Mouse (Mus musculus) liver, embryonic 11.5 days (tissue): ENCODE data around the gene Gm42674. TPM values are rescaled to one million over a fixed set of nuclear protein-coding genes. Genes with fewer than 3 reads are reported as not detected.

ENCODE experiments used
- ATAC-seq: fragments of 200-750 bp; cut with Nextera tagmentation; replicated peaks from 2 replicates; pipeline ENCODE4 v1.8.0; 2017; ENCODE audit warnings: moderate number of reproducible peaks, mild to moderate bottlenecking, moderate TSS enrichment, moderate library complexity; ENCODE audit not compliant: low FRiP score
- DNase-seq: peaks from one replicate; pipeline ENCODE4 v3.0.0-alpha.2; 2017; ENCODE audit warnings: low spot score
- H3K27ac ChIP-seq: fragments of 300-500 bp; sonication (generic); 2 replicates; pipeline ENCODE4 v1.5.1; 2014; ENCODE audit warnings: mild to moderate bottlenecking, low read depth, low read length, control low read depth
- H3K27me3 ChIP-seq: fragments of 300-500 bp; sonication (generic); replicated peaks from 2 replicates; pipeline ENCODE4 v1.6.1; 2014; ENCODE audit warnings: low read length, mixed read lengths; ENCODE audit not compliant: control insufficient read depth, insufficient read depth
- H3K36me3 ChIP-seq: fragments of 300-500 bp; sonication (generic); 2 replicates; pipeline ENCODE4 v1.6.1; 2014; ENCODE audit warnings: mild to moderate bottlenecking, low read length, moderate library complexity, mixed read lengths; ENCODE audit not compliant: control insufficient read depth, insufficient read depth
- H3K4me1 ChIP-seq: fragments of 300-500 bp; sonication (generic); replicated peaks from 2 replicates; pipeline ENCODE4 v1.6.1; 2014; ENCODE audit warnings: low read length, mixed read lengths; ENCODE audit not compliant: control insufficient read depth, insufficient read depth
- H3K4me2 ChIP-seq: fragments of 300-500 bp; sonication (generic); 2 replicates; pipeline ENCODE4 v1.6.1; 2014; ENCODE audit warnings: mild to moderate bottlenecking, control low read depth, moderate library complexity
- H3K4me3 ChIP-seq: fragments of 300-500 bp; sonication (generic); 2 replicates; pipeline ENCODE4 v1.5.1; 2014; ENCODE audit warnings: low read depth, low read length, control low read depth
- H3K9ac ChIP-seq: fragments of 300-500 bp; sonication (generic); 2 replicates; pipeline ENCODE4 v1.6.1; 2014; ENCODE audit warnings: low read depth, low read length, control low read depth
- H3K9me3 ChIP-seq: fragments of 300-500 bp; sonication (generic); 2 replicates; pipeline ENCODE4 v1.6.1; 2016; ENCODE audit warnings: low read length, inconsistent platforms, mixed read lengths; ENCODE audit not compliant: control insufficient read depth
- WGBS: fragments of 180-500 bp; shearing (Covaris S2); extraction: QIAGEN DNeasy Blood & Tissue Kit; methylation state at CpG from one replicate; pipeline ENCODE4 v1.1.7; 2014; 5-methylcytosine and 5-hydroxymethylcytosine counted together
- polyA plus RNA-seq: library from polyadenylated mRNA; unstranded; fragments of >200 nt; fragmentation: Nextera tagmentation; extraction: Ambion mirVana; gene quantifications from 2 replicates; pipeline ENCODE4 v1.2.1, GENCODE M21; 2014

The Gm42674 gene
- polyA plus RNA-seq, 1 experiment from 2014 or later, result not detected

DNA sequence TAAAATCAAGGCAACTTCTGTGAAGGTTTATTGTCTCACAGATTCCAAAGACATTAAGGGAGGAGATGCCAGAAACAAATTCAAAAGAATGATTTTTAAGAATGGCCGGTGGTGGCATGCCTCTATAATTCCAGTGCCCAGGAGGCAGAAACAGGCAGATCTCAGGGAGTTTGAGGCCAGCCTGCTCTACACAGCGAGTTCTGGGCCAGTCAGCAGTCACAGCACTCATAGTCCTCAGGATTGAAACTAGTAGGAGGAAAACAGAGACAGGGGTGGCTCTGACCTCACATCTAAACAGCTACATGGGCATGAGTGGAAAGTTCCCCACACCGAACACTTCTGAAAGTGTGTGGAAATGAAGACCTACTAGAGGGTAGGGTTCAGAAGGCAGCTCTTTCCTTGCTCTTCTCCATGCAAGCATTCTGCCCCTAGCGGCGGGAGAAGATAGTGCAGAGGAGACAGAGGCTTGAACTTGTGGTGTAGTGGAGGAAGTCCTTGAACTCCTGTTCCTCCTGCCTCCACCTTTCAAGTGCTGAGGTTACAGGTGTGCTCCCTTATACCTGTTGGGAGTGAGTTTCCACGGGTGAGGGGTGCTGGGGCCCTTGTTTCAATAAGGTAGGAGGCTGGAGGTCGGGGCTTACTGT, 37.9 kb downstream of the Gm42674 start:
- Histone ChIP-seq H3K9ac (no peak overlapping the region), H3K4me3 (no peak overlapping the region), H3K4me2 (no peak overlapping the region), H3K27ac (no peak overlapping the region), H3K27me3 (no peaks in the 10 kb centered on the region), H3K36me3 (no peaks in the 10 kb centered on the region), H3K4me1 (no peaks in the 10 kb centered on the region), H3K9me3 (no peaks in the 10 kb centered on the region)
- no peak for DNase-seq
- 42% methylated on average over 7 of the region's 7 CpGs for WGBS
- no peak; the same call in 1 of the 2 replicates for ATAC-seq

DNA sequence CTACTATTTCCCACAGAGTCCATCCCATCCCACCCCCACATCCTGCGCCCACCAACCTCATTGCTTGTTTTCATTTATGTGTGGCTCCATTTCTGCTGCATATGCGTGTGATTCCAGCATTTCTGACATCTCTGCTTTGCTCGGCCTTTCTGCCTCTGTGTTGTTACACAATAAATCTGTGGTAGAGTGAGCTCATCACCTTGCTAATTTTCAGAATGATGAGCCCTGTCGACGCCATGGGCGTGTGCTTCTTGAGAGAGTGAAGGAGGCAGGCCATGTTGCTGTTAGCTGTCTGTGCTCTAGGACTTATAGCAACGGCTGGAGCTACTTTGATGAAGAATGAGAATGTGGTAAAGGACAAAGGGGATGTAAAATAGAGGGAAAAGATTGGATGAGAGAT, 39.3 kb downstream of the Gm42674 start:
- DNase-seq (no peak), ATAC-seq (no peak)
- WGBS, result 71% methylated on average over 7 of the region's 7 CpGs
- Histone ChIP-seq H3K36me3 (no peaks in the 10 kb centered on the region), H3K9me3 (no peaks in the 10 kb centered on the region), H3K9ac (no peak overlapping the region), H3K4me2 (no peak overlapping the region), H3K27me3 (no peaks in the 10 kb centered on the region), H3K4me1 (no peaks in the 10 kb centered on the region), H3K4me3 (no peak overlapping the region), H3K27ac (no peak overlapping the region)

DNA sequence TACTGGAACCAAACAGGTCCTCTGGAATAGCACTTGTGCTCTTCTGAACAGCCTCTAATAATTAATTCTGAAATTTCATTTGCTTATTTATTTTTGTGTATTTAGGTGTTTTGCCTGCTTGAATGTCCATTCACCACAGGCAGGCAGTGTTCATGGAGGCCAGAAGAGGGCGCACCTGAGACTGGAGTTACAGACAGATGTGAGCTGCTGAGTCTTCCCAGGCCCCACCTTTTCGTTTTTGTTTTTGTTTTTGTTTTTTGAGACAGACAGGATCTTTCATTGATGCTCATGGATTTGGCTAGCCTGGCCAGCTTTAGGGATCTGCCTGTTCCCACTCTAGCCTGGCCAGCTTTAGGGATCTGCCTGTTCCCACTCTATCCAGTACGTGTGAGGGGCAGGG, 42.5 kb downstream of the Gm42674 start:
- WGBS, result 42% methylated on average over 3 of the region's 3 CpGs
- H3K4me3 ChIP-seq, result no peak overlapping the region
- H3K4me1 ChIP-seq, result no peaks in the 10 kb centered on the region
- no peaks in the 10 kb centered on the region for H3K9me3 ChIP-seq
- H3K4me2 ChIP-seq, result no peak overlapping the region
- H3K27me3 ChIP-seq, result no peaks in the 10 kb centered on the region
- DNase-seq (no peak), ATAC-seq (no peak)
- H3K36me3 ChIP-seq, result no peaks in the 10 kb centered on the region
- H3K9ac ChIP-seq, result no peak overlapping the region
- H3K27ac ChIP-seq, result no peak overlapping the region

DNA sequence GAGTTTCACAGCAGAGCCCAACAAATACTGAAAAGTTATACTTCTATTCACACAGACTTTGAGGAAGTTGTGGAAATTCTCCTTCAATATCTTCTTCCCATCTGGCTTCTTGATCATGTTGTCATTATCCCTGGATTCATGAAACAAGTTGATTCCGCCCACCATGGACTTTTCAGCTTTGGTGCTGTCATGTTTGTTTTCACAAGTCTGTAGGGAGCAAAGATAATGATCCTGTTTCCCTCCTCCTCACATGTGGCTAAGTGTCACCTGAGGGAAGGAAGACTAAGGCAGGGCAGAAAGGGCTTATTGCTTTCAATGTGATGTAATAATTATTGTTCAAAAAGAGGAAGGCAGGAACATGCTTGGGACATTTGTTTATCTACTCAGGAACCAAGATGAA, 45.6 kb downstream of the Gm42674 start:
- H3K4me2 ChIP-seq, result no peak overlapping the region
- ATAC-seq (no peak), DNase-seq (no peak)
- H3K27me3 ChIP-seq, result no peaks in the 10 kb centered on the region
- 70% methylated on average over 1 of the region's 1 CpGs for WGBS
- no peaks in the 10 kb centered on the region for H3K36me3 ChIP-seq
- no peak overlapping the region for H3K4me3 ChIP-seq
- H3K9me3 ChIP-seq, result no peaks in the 10 kb centered on the region
- no peaks in the 10 kb centered on the region for H3K4me1 ChIP-seq
- H3K27ac ChIP-seq, result no peak overlapping the region
- H3K9ac ChIP-seq, result no peak overlapping the region

DNA sequence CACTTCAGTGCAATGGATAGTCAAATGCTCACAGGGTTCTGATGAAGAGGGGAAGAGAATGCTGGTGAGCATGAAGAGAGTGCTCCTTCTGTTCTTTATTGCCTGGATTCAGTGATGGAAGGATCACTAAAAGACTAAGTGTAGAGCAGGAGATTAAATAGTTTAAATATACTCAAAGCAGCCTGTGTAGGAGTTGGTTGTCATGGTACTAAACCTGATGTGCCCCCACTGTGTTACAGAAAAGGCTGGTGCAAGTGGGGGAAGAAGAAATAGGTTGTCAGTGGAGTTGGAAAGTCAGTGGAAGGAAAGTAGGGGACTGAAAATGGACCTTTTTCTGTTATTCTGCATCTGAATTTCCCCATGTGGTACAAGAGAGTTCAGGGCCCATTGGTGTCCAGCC, 47.3 kb downstream of the Gm42674 start:
- Histone ChIP-seq H3K27me3 (no peaks in the 10 kb centered on the region), H3K36me3 (no peaks in the 10 kb centered on the region), H3K4me3 (no peak overlapping the region), H3K9ac (no peak overlapping the region), H3K4me2 (no peak overlapping the region), H3K27ac (no peak overlapping the region), H3K4me1 (no peaks in the 10 kb centered on the region), H3K9me3 (no peaks in the 10 kb centered on the region)
- ATAC-seq, result no peak
- no peak for DNase-seq

DNA sequence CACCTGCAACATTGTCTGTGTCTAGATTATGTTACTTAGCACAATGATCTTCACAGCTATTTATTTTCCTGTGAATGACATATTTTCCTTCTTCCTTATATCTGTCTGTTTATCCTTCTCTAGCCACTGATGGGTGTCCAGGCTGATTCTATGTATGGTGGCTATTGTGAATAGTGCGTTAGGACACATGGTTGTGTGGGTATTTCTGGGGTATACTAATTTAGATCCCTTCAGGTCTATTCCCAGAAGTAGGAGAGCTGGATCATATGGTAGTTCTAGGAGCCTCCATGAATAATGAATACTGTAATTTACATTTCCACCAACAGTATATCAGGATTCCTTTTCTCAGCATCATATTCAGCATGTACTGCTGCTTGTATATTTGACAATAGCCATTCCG, 48.1 kb downstream of the Gm42674 start:
- Histone ChIP-seq H3K9me3 (no peaks in the 10 kb centered on the region), H3K4me2 (no peak overlapping the region), H3K9ac (no peak overlapping the region), H3K4me3 (no peak overlapping the region), H3K4me1 (no peaks in the 10 kb centered on the region), H3K27ac (no peak overlapping the region), H3K27me3 (no peaks in the 10 kb centered on the region), H3K36me3 (no peaks in the 10 kb centered on the region)
- ATAC-seq (no peak), DNase-seq (no peak)
- 88% methylated on average over 2 of the region's 2 CpGs for WGBS

DNA sequence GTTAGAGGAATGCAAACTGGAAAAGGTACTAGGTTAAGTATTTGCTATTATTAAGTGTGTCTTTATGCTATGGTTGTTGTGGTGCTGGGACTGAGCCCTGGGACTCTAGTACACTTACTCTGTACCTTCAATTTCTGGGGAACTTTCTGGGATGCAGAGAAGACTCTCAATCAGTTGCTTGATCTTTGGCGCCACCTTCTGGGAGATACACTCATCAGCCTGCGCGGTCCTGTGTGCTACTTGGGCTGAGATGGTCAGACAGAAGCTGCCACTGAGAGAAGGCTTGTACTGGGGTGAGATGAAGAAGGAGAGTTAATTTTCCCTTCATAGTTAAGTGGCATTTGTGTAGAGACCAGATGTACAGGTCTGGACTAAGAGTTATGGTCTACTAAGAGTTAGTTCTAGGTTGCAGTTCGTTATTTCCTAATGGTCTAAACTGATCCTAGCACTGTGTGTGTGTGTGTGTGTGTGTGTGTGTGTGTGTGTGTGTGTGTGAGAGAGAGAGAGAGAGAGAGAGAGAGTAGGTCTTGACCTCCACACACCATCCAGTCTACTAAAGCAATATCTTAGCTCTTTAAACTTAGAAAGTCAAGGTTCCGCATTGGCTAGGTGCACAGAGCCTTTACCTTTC, 51.3 kb downstream of the Gm42674 start:
- ATAC-seq, result no peak; the same call in 1 of the 2 replicates
- Histone ChIP-seq H3K4me3 (no peak overlapping the region), H3K9ac (no peak overlapping the region), H3K36me3 (no peaks in the 10 kb centered on the region), H3K27ac (no peak overlapping the region), H3K9me3 (no peaks in the 10 kb centered on the region), H3K4me2 (no peak overlapping the region), H3K4me1 (no peaks in the 10 kb centered on the region), H3K27me3 (no peaks in the 10 kb centered on the region)
- DNase-seq, result peak; percentile 41
- 36% methylated on average over 5 of the region's 5 CpGs for whole genome bisulfite sequencing

DNA sequence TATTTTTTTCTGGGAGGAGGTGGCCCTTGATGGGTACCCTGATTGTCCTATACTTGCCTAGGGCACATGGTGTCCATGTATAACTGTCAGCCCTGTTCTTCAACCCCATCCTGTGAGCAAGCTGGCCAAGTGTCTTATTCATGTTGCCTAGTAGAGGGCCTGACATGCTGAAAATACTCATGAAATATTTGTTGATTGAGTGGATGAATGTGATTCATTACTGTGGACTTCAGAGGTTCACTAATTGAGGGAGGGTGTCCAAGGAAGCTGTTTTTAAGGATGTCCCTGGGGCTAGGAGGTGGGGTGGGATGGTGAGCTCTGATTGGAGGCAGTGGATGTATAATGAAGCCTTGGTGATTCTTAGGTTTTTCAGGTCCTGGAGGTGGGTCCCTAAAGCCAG, 52.0 kb downstream of the Gm42674 start, which contains the start of gene S100a7a:
Gene S100a7a (plus strand): TSS at position 301 of the 400 bp plus-strand sequence.
- no peak within 1 kb of the TSS for H3K4me2 ChIP-seq
- H3K36me3 ChIP-seq, result no peaks in the 10 kb centered on the region
- H3K9ac ChIP-seq, result no peak within 1 kb of the TSS
- no peak within 1 kb of the TSS for H3K27ac ChIP-seq
- no peak within 1 kb of the TSS for H3K4me3 ChIP-seq
- ATAC-seq, result no peak
- no peaks in the 10 kb centered on the region for H3K27me3 ChIP-seq
- H3K4me1 ChIP-seq, result no peaks in the 10 kb centered on the region
- no peaks in the 10 kb centered on the region for H3K9me3 ChIP-seq
- DNase-seq, result no peak
